Mouse (Mus musculus) adrenal gland, adult 8-10 months (tissue): ENCODE measurements around the gene Col28a1. TPM values are rescaled to one million over a fixed set of nuclear protein-coding genes. Genes with fewer than 3 reads are reported as not detected.

Source experiments
- DNase-seq: peaks from one replicate; pipeline ENCODE4 v3.0.0; 2022
- total RNA-seq, 4 experiments: library from RNA; stranded (reverse); gene quantifications; 2 replicates each; pipeline ENCODE4 v1.2.4; 2022

Col28a1 gene
- 1 to 10 TPM in 2 of 4 experiments, under 1 TPM in 2; 0.80 to 2.8 (median 1.4) TPM for total RNA-seq

GRCm38 (mm10) chr6:8192517-8192916 is at the start of gene Col28a1:
Gene Col28a1 (minus strand): TSS chr6:8192617.
- DNase-seq = no peak

DNA sequence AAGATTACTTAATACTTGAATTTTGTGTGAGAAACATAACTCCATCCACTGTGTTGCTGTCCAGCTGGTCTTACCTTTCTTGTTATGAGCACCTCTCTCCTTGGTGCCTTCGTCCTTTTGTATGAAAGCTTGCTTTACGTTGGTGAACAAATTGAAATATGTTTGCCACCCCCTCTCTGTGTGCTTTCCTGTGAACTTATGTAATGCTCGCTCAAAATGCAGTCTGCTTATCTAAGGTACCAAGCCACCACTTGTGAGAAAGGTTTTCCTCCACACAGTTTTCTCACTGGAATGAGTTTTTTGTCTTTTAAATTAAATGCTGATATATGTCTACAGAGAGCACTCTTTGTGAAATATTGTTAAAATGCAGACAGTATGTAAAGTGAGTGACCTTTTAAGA is 36.2 kb upstream of the Col28a1 start:
- no peak for DNase-seq

GRCm38 (mm10) chr6:8227035-8227434 is 34.6 kb upstream of the Col28a1 start:
- DNase-seq = no peak

DNA sequence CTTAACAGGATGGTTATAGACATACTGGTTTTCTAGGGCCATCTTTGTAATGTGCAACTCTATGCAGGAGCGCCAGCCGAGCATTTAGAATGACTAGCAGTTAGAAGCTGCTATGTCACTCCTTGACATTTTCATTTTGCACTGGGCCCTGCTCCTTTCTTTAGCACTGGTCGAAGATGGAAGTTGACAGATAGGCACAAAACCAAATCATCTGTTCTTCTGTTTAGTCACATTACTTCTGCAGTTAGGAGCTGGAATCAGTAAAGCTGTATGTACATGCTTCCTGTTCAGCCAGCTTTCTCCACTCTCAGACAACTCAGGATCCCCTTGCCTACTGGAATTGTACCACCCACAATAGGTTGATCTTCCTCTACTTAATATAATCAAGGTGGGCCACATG is 18.2 kb upstream of the Col28a1 start:
- DNase-seq = no peak

- DNase-seq = no peak
Measured at GRCm38 (mm10) chr6:8209866-8210186, 17.4 kb upstream of the Col28a1 start.

DNA sequence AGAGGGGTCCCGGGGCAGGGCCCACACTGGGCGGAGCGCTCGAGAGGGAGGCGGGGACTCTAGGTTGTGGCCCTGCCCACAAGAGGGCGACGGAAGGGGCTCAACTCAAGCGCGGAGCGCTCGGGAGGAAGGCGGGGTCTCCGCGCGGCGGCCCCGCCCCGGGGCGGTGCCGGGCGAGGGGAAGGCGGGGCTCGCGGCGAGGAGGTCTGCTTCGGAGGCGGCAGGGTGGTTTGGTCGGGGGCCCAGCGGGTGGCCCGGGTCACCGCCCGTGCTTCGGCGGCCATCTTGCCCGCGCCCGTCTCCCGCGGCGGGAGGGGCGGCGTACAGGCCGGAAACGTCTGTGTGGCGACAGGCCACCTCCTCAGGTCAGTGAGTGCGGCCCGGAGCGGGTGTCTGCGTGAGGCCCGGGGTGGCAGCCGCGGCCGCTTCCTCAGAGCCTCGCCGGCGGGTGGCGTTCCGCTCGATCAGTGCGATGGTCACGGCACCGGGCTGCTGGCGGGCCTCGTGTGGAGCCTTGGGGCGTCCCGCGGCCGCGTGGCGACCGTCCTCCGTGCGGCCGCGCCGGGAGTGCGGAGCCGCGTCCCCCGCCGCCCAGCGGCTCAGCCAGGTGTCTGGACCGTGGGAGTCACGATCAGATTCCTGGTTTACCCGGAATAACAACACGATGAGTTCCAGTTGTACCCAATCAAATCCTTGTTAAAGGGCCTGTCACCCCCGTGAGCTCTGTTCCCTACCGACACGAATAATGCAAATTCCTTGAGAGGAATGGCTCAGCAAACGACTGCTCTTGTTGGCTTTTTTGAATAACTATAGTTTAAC is 16.8 kb upstream of the Col28a1 start, which contains the start of gene Mios:
Mios (plus strand) TSS at position 176 of the 819 bp plus-strand sequence.
- peak; percentile 80 for DNase-seq

GRCm38 (mm10) chr6:8189917-8190316 is 2.5 kb downstream of the Col28a1 start:
- no peak for DNase-seq

GRCm38 (mm10) chr6:8188599-8189233 is 3.7 kb downstream of the Col28a1 start:
- DNase-seq = no peak

GRCm38 (mm10) chr6:8178397-8178941 is 13.9 kb downstream of the Col28a1 start:
- no peak for DNase-seq

GRCm38 (mm10) chr6:8176116-8176515 is 16.3 kb downstream of the Col28a1 start:
- no peak for DNase-seq

GRCm38 (mm10) chr6:8175346-8175745 is 17.1 kb downstream of the Col28a1 start:
- no peak for DNase-seq

DNA sequence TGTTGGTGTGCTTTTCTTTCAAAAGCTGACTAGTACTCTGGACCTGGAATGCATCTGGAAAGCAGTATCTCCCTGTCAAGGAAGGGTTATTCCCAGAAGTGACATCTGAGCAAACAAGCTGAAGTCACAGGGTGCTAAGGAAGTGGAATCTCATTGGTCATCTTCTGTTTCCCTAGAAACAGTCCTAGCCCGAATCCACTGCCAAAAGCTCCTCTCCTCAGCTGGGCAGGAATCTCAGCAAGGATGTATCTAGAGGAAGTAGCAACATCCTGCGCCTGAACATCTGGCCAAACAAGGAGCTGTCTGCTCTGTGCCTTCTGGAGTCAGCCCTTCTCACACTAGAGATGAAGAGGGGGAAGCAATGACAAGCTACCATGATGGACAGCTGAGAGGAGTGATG is 18.4 kb downstream of the Col28a1 start:
- no peak for DNase-seq

DNA sequence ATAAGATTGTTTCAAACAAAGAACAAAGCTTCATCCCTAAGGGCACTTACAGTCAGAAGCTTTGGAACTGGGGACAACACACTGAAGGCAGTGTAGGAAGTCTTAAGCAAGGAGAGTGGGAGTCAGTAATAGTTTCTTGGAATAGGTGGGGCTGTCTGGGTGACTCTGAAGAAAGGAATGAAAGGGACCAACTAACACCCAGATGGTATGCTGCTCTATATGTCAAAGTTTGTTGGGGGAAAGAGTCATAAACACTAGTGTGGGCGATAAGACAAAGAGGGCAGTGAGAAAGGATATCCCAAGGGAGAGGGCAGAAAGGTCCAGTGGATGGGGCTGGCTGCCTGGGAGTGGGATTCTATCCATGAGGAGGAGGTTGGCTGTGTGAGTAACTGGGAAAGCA is 20.3 kb downstream of the Col28a1 start:
- no peak for DNase-seq

DNA sequence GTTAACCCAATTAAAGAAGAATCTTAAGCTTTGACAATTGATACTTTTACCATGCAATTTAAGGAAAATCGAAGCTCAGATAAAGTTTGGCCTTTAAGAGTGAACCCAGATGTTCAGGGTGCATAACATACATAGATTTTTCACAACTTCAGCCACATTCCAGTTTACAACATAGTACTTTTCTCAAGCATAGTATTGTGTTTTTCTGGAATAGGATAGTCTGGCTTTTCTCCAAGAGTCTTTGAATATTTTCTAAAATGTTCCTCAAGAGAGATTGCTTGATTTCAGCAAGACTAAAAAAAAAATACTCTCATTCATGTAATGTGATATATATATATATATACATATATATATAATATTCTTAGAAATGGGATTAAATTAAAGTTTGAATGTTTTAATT is 27.7 kb downstream of the Col28a1 start:
- DNase-seq = no peak

- no peak for DNase-seq
Measured at GRCm38 (mm10) chr6:8160001-8160400, 32.4 kb downstream of the Col28a1 start.

DNA sequence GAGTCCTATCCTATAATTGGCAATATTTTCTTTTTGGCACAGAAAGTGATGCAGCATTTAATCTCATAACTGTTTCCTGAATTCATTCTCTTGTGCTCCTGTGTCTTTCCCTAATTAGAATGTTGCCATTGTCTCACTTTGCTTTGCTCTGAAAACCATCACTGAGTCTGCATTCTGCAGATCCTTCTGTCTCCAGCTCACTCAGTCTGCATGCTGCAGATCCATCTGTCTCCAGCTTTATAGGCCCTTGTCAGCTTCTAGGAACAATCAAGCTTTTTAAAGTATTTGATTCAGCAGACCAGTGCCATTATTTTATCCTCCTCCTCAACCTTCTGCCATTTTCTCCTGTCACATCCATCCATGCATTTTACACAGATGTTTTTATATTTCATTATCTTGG is 35.3 kb downstream of the Col28a1 start:
- no peak for DNase-seq

DNA sequence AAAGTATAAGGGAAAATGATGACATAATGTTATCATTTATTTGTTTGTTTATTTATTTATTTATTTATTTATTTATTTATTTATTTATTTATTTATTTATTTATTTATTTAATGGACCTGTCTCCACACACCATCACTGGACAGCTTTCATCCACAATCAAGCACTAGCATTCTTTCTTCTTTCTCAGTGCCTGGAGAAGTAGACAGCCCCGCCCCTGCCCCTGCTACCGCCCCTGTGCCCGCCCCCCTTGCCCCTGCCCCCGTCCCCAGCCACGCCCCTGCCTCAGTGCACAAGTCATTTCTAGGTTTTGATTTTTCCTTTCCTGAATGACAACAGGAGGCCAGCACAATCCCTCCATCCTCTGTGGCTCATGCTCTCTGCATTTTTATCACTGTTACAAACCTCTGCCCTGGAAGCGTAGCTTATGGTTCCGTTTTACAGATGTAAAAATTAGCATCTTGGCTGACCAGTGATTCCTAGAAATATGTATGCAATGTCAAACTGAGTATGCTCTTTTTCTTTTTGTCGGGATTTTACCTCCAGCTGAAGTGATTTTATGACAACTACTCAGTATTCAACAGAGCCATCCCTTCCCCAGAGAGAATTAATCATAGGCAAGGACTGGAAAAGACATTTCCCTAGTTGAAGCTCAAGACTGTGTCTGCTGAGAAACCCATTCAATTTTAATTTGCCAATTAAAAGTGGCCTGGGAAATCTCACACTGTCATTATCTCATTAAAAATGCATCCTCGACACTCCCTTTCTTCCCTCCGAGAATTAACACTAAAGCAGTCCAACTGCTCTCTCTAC is 39.7 kb downstream of the Col28a1 start:
- DNase-seq = no peak

DNA sequence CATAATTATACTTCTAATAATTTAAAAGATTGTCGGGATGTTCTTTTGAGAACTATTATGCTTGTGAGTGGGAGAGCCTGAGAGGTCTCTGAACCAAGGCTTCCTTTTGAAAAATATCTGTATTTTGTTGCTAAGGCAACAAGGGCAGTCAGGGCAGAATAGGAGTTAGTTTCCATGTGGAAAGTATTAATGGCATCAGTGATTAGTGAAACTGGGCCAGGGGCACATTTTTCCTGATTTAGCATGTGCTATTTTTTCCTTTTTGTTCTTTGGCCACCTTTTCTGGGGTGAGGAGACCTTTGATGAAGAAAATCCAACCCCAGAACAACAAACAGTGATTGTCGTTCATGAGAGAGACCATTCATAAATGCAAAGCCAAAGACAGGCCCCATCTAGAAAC is 43.5 kb downstream of the Col28a1 start:
- DNase-seq = no peak

DNA sequence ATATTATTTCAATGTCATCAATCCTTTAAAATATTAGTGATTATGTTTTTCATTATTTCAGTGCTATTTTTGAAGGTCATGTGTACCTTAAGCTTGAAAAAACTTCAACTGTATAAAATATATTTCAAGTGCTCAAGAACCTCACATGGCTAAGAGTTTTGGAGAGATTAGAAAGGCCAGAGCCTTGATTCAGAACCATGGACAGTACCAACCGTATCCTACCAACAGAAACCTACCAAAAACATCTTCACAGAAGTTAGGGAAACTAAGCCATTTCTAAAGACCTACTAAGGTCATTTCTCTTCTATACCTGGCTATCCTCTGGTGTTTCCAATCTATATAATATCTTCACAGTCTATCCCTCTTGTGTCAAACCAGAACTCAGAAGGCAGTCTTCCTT is 50.5 kb downstream of the Col28a1 start:
- no peak for DNase-seq

DNA sequence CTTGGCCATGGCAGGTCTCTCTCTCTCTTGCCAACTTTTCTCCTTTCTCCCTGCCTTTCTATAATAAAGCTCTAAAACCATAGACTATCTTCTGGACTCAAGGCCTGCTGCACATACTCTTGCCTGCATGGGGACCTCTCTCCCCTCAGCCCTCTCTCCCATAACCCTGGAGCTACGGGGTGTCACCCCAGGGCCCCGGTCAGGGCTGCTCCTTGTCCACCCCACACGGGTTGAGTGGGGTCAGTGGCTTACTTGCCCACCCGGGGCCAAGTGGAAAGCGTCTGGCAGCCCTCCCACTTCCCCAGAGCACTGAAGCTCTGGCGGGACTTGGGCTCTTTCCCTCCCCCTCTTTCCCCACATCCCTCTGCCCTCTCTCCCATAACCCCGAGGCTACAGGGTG is 62.3 kb downstream of the Col28a1 start:
- no peak for DNase-seq

- no peak for DNase-seq
Measured at GRCm38 (mm10) chr6:8128164-8128563, 64.3 kb downstream of the Col28a1 start.

GRCm38 (mm10) chr6:8126545-8126944 is 65.9 kb downstream of the Col28a1 start:
- no peak for DNase-seq

GRCm38 (mm10) chr6:8119116-8119515 is 73.3 kb downstream of the Col28a1 start:
- no peak for DNase-seq
